Mouse (Mus musculus) layer of hippocampus, adult 9-11 months (tissue): ENCODE data around the gene Casc3.

Source experiments
- DNase-seq: peaks from one replicate; pipeline ENCODE4 v3.0.0; 2022

Gene Casc3

DNA sequence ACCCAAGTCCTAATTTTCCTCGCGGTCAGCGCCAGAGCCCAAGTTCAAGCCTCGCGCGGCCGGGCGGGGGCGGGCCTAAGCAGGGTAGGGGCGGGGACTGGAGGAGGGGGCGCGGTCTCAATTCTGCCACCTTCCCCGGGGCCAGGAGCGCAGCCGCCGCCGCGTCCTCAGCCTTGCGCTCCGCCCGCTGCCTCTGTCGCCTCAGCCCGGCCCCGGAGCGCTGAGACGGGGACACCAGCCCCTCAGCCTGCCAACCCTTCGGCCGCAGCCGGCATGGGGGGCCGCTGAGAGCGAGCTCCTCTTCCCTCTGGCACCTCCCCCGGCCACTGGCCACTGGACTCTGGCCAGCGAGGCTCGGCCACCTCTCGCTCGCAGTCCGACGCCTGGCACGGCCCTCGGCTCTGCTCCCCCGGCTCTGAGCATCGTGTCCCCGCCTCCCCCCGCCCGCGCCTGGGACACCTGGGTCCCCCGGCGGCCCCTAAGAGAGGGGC, 32.0 kb downstream of the Casc3 start, which contains the start of gene Rapgefl1:
Rapgefl1 (plus strand) TSS at position 135 of the 491 bp plus-strand sequence.
- DNase-seq, result peak; percentile 78

DNA sequence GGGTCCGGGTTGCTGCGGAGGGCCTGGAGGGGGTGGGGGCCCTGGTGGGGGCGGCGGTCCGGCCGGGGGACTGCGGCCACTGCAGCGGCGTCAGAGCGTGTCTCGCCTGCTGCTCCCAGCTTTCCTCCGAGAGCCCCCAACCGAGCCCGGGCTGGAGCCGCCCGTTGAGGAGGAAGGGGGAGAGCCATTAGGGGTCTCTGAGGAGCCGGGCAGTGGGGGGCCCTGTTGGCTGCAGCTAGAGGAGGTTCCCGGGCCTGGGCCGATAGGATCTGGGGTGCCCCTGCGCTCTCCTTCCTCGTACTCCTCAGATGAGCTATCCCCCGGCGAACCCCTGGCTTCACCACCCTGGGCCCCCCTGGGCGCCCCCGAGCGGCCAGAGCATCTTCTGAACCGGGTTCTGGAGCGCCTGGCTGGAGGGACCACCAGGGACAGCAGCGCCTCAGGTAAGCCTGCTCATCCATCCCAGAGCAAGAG, 32.6 kb downstream of the Casc3 start:
- no peak for DNase-seq

DNA sequence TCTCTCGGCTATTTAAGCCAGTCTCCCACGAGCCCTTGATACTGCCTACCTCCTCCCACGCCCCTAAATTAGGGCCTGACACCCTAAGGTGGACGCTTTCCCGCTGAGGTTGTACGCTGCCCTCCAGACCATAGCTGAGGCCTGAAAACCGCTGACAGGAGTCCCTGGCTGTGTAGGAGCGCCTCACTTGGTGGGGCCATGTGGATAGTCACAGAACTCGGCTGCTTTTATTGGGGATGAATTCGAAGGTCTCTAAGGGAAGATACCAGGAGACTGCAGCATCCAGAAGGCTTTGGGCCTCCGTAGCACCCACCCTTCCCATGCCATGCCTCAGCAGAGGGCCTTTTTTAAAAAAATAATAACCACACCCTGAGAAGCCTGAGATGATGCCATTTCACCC, 33.2 kb downstream of the Casc3 start:
- DNase-seq, result no peak

DNA sequence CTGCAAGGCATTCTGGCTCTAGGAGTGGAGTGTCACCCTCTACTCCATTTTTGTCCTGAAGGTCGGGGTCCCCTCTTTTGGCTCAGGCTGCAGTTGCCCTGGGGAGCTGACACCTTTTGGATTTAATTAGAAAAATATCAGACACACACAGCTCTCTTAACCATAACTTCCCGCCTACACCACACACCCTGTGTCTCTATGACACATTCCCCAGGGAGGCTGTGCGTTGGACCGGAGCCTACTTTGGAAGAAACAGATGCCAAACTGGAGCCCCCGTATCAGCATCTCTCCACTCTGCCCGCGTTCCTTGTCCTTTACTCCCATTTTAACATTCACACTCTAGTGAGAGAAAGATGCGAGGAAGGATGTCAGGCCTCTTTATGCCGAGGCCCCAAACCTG, 33.8 kb downstream of the Casc3 start:
- peak; percentile 87 for DNase-seq

DNA sequence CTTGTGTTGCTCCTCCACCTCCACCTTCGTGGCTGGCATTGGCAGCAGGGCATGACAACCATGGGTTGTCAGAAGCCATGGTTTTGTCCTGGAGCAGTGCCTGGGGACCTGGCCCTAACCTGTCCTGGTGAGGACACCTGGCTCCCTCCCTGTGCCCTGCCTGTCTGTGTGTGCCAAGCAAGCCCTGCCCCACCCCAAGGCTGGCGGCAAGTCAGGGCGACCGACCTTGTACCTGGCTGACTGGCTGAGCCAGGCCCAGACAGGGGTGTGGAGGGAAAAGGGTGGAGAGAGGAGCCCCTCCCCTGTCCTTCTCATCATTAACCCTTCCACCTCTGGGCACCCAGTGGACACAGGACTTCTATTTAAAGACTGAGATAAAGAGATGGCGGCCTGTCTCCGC, 34.7 kb downstream of the Casc3 start:
- DNase-seq, result no peak

DNA sequence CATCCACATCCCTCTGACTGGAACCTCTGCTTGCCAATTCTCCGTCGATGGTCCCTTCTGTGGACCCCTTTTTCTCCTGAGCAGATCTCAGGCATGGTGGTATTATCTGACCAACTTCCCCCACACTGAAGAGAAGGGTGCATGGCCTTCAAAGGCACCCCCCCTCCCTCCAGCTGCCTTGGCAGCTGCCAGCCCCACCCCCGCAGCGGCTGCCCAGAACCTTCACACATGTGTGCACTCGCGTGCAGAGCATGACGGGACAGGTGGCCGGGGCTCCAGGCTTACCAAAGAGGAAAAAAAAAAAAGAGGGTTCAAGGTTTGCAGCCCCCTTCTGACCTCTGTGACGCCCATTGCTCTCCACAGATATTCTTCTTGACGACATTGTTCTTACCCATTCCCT, 35.2 kb downstream of the Casc3 start:
- no peak for DNase-seq

DNA sequence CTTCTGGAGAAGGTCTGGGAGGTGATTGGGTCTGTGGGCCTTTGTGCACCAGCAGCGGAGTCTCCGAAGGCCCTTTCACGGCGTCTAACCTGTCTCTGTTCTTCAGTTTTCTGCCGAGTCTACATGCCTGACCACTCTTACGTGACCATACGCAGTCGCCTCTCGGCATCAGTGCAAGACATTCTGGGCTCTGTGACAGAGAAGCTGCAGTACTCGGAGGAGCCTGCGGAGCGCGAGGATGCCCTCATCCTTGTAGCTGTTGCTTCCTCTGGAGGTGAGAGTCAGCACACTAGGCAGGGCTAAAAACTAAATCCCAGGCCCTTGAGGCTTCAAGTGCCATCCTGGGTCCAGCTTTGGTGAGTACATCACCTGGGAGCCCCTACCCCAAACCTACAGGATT, 41.3 kb downstream of the Casc3 start:
- DNase-seq, result no peak

DNA sequence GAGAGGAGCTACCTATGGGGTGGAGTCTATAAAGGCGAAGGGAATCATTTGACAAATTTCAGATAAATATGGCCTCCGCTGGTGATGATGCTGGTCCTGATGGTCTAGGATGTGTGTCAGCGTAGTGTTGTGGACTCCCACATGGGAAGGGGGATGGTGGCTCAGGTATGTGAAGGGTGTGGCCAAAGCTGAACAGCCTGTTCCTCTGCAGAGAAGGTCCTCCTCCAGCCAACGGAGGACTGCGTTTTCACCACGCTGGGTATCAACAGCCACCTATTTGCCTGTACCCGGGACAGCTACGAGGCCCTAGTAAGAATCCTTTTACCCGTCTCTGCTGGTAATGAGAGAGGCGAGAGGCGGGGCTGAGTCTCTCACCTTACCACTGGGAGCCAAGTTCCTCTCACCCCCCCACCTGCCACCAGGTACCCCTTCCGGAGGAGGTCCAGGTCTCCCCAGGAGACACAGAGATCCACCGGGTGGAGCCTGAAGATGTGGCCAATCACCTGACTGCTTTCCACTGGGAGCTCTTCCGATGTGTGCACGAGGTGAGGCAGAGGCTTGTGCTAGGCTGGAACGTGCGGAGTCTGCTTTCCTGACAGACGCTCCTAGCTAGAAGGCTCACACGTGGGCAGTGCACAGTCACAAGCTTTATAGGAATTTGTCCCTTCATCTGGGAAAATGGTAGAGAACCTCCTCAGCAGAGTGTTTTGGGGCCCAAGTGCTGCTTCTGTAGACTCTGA, 42.3 kb downstream of the Casc3 start:
- no peak for DNase-seq

DNA sequence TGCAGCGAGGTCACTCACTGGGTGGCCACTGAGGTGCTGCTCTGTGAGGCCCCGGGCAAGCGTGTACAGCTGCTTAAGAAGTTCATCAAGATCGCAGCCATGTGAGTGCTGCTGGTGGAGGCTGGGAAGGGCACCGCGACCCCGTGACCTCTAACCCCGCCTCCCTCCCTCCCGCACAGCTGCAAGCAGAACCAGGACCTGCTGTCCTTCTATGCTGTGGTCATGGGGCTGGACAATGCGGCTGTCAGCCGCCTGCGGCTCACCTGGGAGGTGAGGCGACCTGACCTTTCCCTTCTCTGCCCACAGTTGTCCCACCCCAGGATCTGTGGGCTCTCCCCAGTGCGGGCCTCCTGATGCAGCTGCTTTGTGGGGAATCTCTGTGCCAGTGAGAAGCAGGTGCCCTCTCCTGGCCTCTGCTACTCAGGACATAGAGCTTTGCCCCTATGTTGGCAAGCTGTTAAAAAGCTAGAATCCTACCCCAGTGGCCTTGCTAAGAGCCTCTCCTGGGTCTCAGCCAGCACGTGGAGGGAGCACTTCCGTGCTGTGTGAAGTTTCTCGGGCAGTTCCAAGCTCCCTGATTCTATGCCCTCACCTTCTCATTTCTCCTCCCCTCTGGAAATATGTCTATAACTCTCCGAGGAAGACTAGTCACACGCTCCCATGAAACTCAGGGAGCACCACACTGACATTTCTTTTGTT, 44.6 kb downstream of the Casc3 start:
- no peak for DNase-seq

DNA sequence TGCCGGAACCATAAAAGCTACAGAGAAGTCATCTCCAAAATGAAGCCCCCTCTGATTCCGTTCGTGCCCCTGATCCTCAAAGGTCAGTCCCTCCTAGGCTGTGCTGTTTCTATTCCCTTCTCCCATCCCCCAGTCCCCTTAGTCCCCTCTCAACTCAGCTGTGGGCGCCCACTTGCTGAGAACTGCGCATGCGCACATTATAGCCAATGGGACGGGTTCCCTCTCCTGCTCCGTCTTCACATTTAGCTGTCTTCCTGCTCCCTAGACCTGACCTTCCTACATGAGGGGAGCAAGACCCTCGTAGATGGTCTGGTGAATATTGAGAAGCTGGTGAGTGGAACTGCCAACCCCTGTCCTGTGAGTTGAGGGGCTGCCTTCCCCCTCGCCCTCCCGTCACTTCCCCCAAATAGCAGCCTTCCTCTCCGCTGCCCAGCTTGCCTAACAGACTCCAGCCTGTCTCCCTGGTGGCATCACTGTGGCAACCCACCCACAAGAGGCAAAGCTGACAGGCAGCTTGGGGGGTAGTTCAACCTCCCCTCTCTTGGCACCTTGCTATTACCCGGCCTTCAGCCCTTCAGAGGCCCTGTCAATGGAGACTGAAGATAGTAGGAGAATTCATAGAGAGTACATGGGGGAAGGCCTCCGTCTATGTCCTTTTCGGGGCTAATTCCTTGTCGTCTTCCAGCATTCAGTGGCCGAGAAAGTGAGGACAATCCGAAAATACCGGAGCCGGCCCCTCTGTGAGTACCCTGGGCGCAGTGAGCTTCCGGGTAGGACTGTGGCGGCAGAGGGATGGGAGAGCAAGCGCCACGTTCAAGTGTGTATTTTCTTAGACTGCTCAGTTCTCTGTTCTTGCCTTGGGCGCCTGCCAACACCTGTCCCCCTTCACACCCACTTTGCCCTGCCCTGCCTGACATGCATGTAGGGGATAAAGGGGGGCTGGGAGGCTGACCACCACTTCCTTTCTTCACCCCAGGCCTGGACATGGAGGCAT, 45.7 kb downstream of the Casc3 start:
- peak; percentile 77 for DNase-seq

DNA sequence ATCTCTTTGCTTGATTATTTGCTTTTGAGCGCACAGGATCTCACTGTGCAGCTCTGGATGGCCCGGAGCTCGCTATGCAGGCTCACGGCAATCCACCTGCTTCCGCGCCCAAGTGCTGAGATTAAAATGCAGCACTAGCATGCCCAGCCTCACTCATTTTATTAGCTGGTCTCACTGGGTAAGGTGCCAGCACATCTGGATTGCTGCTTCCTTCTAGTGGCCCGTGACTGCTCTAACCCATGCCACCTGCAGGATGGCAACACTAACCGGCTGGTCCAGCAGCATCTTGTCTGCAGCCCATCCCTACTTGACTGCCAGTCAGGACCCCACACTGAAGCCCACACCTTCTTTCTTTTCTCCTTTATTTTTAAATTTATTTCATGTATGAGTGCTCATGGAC, 49.4 kb downstream of the Casc3 start:
- no peak for DNase-seq

DNA sequence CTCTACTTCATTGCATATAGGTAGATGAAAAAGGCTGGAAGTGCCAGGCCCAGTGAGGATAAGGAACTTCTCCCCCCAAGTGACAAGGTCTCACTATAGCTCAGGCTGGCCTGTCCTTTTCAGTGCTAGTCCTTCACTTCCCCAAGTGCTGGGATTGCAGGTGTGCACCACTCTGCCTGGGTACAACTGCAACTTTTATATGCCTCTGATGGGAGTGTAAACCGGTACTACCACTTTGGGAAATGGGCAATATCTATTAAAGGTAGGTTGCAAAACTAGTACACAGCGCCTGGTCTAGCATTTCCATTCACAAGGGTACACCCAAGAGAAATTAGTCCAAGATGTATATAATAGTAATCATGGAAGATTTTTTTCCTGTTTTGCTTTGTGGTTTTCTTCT, 50.0 kb downstream of the Casc3 start:
- DNase-seq, result no peak

DNA sequence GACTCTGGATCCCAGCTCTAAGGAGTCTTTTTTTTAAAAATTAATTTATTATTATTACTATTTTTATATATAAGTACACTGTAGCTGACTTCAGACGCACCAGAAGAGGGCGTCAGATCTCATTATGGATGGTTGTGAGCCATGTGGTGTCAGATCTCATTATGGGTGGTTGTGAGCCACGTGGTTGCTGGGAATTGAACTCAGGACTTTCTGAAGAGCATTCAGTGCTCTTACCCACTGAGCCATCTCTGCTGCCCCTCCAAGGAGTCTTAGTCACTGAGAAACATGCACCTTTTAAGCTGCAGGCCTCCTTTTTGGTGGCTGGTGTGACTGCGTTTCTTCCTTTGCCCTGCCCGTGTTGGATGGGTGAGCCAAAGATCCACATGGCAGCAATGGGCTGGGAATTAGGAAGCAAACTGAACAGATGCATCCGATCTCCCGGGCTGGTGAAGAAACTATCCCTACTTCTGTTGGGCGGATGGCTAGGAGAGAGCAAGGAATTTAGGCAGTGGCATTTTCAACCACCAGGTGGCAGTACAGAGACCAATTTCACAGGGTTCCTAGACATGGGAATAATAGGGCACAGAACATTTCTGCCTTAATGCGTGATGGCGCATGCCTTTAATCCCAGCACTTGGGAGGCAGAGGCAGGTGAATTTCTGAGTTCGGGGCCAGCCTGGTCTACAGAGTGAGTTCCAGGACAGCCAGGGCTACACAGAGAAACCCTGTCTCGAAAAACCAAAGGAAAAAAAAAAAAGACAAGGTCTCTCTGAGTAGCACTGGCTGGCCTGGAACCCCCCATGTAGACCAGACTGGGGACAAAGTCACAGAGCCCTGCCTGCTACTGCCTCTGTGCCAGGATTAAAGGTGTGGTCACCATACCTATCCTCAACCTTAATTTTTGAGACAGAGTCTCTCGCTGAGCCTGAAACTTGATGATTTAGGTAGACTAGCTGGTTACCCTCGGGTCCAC, 54.3 kb downstream of the Casc3 start:
- peak; percentile 90 for DNase-seq

DNA sequence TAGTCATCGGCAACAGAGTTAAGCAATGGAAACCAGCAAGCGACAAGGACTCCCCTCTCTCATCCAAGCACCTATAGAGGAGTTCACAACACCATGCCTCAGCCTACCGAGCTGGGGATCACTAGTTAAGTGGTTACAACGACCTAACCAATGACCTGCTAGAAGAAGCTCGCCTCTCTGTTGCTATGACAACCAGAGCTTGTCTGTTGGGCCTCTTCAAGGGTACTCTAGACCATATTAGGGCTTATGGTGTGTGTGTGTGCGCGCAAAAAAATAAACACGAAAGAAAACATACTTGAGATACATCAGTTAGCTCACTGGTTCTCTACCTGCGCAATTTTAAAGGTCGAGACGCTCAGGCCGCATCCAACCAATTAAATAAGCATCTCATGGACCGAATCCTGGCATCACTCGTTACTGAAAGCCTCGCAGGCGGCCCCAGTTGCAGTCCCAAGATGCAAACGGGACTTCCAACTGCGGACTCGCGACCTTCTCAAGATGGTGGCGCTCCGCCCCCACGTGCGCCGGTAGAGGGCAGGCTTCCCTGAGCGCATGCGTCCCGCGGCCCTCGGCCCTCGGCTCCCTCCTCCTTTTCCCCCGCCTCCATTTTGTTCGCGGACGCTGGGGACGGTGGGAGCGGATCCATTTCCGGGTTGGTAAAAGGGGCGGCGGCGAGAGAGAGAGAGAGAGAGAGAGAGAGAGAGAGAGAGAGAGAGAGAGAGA, 58.5 kb downstream of the Casc3 start, which contains the start of gene Wipf2:
Wipf2 (plus strand) TSS at position 611 of the 723 bp plus-strand sequence.
- DNase-seq, result peak; percentile 95

DNA sequence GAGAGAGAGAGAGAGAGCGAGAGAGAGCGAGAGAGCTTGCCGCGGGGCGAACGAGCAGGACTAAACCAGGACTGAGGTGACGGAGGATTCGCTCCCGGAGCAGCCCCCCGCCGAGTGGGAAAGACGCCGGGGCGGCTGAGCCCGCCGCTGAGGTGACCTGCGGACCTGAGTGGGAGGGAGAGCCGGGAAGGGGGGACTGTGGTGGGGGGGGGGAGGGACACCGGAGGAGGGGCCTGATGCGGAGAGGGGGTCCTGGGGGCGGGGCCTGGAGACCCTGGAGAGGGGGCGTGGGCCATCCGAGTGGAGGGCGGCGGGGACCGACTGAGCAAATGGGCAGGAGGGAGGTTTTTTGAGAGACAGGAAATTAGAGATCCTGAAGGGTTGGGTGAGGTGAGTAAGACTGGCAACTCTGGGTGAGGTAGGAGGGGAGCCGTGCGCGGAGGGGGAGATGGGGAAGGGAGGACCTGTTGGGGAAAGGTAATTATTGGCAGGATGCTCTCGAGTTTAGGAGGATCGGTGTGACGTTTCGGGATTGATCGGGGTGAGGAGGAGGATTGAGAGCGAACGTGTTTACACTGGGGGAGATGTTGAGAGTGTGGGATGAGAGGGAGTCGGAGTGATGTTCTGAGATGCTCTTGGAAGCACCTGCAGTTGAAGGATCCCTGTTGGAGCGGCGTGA, 59.2 kb downstream of the Casc3 start:
- DNase-seq, result no peak

DNA sequence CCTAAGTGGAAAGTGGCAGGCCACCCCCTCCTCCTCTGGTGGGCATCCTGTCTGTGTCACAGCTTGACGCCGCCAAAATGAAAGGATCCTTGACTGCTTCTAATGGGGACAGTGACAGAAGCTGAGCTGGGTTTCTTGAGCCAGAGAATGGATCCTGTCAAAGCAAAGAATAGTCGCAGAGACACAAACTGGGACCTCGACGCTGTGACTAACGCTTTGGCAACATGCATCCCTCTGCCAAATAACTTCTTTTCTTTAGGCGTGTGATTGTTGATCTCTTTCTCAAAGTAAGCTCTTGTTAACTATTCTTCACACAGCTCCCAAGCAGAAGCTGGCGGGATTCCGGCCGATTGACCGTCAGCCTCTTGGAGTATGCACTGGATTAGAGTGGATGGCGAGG, 62.6 kb downstream of the Casc3 start:
- DNase-seq, result no peak

DNA sequence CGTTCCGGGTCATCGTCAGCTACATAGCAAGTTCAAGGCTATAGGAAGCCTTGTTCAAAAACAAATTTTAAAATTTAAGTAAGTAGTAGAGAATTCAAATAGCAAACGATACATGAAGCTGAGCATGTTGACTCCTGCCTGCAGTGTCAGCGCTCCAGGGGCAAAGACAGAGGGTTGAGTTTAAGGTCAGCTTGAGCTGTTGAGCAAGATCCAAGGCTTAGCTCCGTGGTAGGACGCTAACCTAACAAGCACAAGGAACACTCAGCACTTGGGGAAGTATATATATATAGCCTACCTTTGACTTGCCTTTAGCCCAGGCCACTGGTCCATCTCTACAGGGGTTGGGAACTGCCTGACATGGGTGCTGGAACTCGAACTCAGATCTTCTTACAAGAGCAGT, 65.2 kb downstream of the Casc3 start:
- no peak for DNase-seq

DNA sequence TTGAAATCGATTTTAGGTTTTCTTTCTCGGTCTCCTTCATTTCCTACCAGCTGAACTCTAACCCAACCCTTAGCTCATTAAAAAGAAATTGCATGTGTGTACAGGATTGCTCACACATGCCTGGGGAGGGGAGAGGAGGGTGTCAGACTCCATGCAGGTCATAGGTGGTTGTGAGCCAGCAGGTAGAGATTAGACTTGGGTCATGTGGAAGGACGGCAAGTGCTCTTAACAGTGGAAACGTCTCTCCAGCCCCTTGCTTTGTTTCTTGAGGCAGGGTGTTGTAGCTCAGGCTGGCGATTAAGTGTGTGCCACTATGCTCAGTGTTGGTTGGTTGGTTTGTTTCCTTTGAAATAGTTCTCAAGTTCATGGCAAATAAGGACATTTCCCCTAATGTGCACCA, 66.1 kb downstream of the Casc3 start:
- DNase-seq, result no peak

DNA sequence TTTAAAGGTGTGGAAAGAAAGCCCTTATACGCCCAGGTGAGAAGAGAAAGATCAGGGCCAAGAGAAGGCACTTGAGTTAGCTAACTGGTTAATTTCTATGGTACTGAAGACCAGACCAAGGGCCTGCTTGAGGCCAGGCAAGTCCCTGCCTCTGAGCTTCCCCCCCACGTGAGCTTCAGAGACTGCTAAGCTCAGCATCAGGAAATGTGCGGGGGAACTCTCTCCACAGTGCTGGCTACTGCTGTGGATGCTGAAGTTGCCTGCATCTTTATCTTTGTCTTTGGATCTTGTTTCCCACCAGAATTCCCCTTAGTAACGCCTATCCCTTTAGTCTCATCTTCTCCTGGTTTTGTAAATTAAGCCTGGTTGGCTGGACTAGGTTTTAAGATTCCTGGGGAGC, 66.7 kb downstream of the Casc3 start:
- no peak for DNase-seq

DNA sequence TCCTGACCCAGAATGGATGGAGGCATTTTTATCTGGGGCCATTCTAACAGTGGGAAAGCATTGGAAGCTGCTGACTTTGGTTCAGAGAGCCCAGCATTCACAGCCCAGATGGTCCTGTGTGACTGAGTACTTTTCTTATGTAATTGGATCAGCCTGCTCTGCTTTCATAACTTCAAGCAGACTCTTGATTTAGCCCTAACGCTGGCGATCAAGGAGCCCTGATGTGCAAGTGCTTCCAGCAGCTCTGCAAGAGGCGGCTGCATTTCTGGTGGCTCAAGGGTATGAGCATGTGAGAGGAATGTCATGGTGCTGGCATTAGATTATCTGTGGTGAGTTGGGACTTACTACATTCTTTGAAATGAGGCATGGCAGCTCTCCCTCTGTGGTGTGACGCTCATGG, 67.3 kb downstream of the Casc3 start:
- DNase-seq, result peak; percentile 79
